Mouse (Mus musculus) liver, adult (tissue): ENCODE results near the gene Stra6.

Source experiments
- GATA4 ChIP-seq: IDR thresholded peaks from 2 replicates; pipeline ENCODE4 v1.6.1; 2014; ENCODE audit warnings: mild to moderate bottlenecking, low read length; ENCODE audit not compliant: insufficient replicate concordance

The Stra6 gene

GRCm38 (mm10) chr9:58099836-58100565, 36.4 kb downstream of the Stra6 start:
- TF ChIP-seq GATA4, result no peak

GRCm38 (mm10) chr9:58102013-58102412, 38.4 kb downstream of the Stra6 start:
- TF ChIP-seq GATA4, result no peak

- TF ChIP-seq GATA4, result no peak
These were observed 40.1 kb downstream of the Stra6 start for GRCm38 (mm10) chr9:58103647-58104046.

GRCm38 (mm10) chr9:58105595-58106169, 42.1 kb downstream of the Stra6 start:
- TF ChIP-seq GATA4, result no peak

- TF ChIP-seq GATA4, result no peak
These were observed 43.9 kb downstream of the Stra6 start for GRCm38 (mm10) chr9:58107494-58107893.

GRCm38 (mm10) chr9:58110787-58111186, 47.2 kb downstream of the Stra6 start:
- TF ChIP-seq GATA4, result no peak

- TF ChIP-seq GATA4, result no peak
These were observed 47.8 kb downstream of the Stra6 start for GRCm38 (mm10) chr9:58111431-58111830.

GRCm38 (mm10) chr9:58112321-58112751, 48.7 kb downstream of the Stra6 start:
- TF ChIP-seq GATA4, result no peak

- TF ChIP-seq GATA4, result no peak
These were observed 49.3 kb downstream of the Stra6 start for GRCm38 (mm10) chr9:58112866-58113278.

- no peak for TF ChIP-seq GATA4
These were observed 49.8 kb downstream of the Stra6 start for GRCm38 (mm10) chr9:58113279-58113884.

GRCm38 (mm10) chr9:58114019-58114418, 50.4 kb downstream of the Stra6 start:
- no peak for TF ChIP-seq GATA4

- no peak for TF ChIP-seq GATA4
These were observed 51.8 kb downstream of the Stra6 start for GRCm38 (mm10) chr9:58115297-58115925.

GRCm38 (mm10) chr9:58116024-58116651, 52.5 kb downstream of the Stra6 start:
- no peak for TF ChIP-seq GATA4

GRCm38 (mm10) chr9:58118671-58119070, 55.1 kb downstream of the Stra6 start, which contains the start of gene Ccdc33:
TSS of gene Ccdc33 (minus strand) at chr9:58118823.
- no peak for TF ChIP-seq GATA4

GRCm38 (mm10) chr9:58125085-58125484, 61.5 kb downstream of the Stra6 start:
- TF ChIP-seq GATA4, result no peak
